Mouse (Mus musculus) heart, embryonic 14.5 days (tissue): ENCODE measurements around the gene Flad1. TPM values are rescaled to one million over a fixed set of nuclear protein-coding genes. Genes with fewer than 3 reads are reported as not detected.
A peak's percentile ranks its signal among the peaks of the same experiment; 100 is the strongest.
"Not testable (repeated sequence)": the region's sequence is repeated elsewhere in the genome, so short reads cannot be mapped to it uniquely, and the experiment has no call there.

ENCODE experiments used
- ATAC-seq: fragments of 200-750 bp; cut with Nextera tagmentation; 2 replicates; pipeline ENCODE4 v1.8.0; 2017; ENCODE audit warnings: low read depth, moderate TSS enrichment; ENCODE audit not compliant: insufficient number of reproducible peaks, insufficient read depth, low FRiP score
- H3K27ac ChIP-seq, 2 experiments: fragments of 200-500 bp in 1 of 2; fragments of 300-500 bp in 1 of 2; sonication (generic) in 1 of 2; replicated peaks in 1 of 2; 2 replicates each; pipeline ENCODE4 v1.5.1; 2012 to 2014; ENCODE audit warnings: low read depth in 2 of 2, low read length in 2 of 2, control low read depth in 1 of 2, mild to moderate bottlenecking in 1 of 2, mixed read lengths in 1 of 2; ENCODE audit not compliant: control insufficient read depth in 1 of 2, insufficient read depth in 1 of 2
- H3K27me3 ChIP-seq: fragments of 300-500 bp; sonication (generic); 2 replicates; pipeline ENCODE4 v1.6.1; 2014; ENCODE audit warnings: mild to moderate bottlenecking, low read length, control low read depth; ENCODE audit not compliant: control insufficient read depth, insufficient read depth
- H3K36me3 ChIP-seq: fragments of 300-500 bp; sonication (generic); 2 replicates; pipeline ENCODE4 v1.6.1; 2014; ENCODE audit warnings: mild to moderate bottlenecking, control low read depth, low read length, mixed read lengths; ENCODE audit not compliant: control insufficient read depth, insufficient read depth
- H3K4me1 ChIP-seq, 2 experiments: fragments of 200-500 bp in 1 of 2; fragments of 300-500 bp in 1 of 2; sonication (generic) in 1 of 2; 2 replicates each; pipeline ENCODE4 v1.6.1; 2012 to 2014; ENCODE audit warnings: low read length in 2 of 2, control low read depth in 1 of 2, mixed read lengths in 1 of 2; ENCODE audit not compliant: control insufficient read depth in 2 of 2, insufficient read depth in 2 of 2
- H3K4me2 ChIP-seq: fragments of 300-500 bp; sonication (generic); 2 replicates; pipeline ENCODE4 v1.6.1; 2014; ENCODE audit warnings: mild to moderate bottlenecking, low read length
- H3K4me3 ChIP-seq, 2 experiments: fragments of 200-500 bp in 1 of 2; fragments of 300-500 bp in 1 of 2; sonication (generic) in 1 of 2; 2 replicates each; pipeline ENCODE4 v1.5.1; 2012 to 2014; ENCODE audit warnings: low read length in 2 of 2, mild to moderate bottlenecking in 2 of 2, control low read depth in 1 of 2, low read depth in 1 of 2, moderate library complexity in 1 of 2; ENCODE audit not compliant: control insufficient read depth in 1 of 2, insufficient read depth in 1 of 2
- H3K9ac ChIP-seq: fragments of 300-500 bp; sonication (generic); 2 replicates; pipeline ENCODE4 v1.6.1; 2014; ENCODE audit warnings: mild to moderate bottlenecking, low read length
- H3K9me3 ChIP-seq: fragments of 300-500 bp; sonication (generic); 2 replicates; pipeline ENCODE4 v1.6.1; 2016; ENCODE audit warnings: low read length, control low read depth; ENCODE audit not compliant: control insufficient read depth
- WGBS: fragments of 180-500 bp; shearing (Covaris S2); extraction: QIAGEN DNeasy Blood & Tissue Kit; methylation state at CpG from one replicate; pipeline ENCODE4 v1.1.7; 2014; 5-methylcytosine and 5-hydroxymethylcytosine counted together
- polyA plus RNA-seq: library from polyadenylated mRNA; unstranded; fragments of >200 nt; fragmentation: Nextera tagmentation; extraction: Ambion mirVana; gene quantifications from 2 replicates; pipeline ENCODE4 v1.2.1, GENCODE M21; 2014

The Flad1 gene
- polyA plus RNA-seq, 1 experiment from 2014 or later: 35.2 TPM

GRCm38 (mm10) chr3:89434532-89434931 is 22.9 kb upstream of the Flad1 start:
- Histone ChIP-seq H3K36me3 (peaks cover 31% of the 10 kb centered on the region), H3K9ac (no peak overlapping the region), H3K4me2 (no peak overlapping the region), H3K4me1 (peaks cover 15 to 28% of the 10 kb centered on the region in 2 experiments), H3K27ac (no peak overlapping the region), H3K9me3 (no peaks in the 10 kb centered on the region), H3K27me3 (no peaks in the 10 kb centered on the region), H3K4me3 (no peak overlapping the region)
- WGBS: 73% methylated on average over 11 of the region's 11 CpGs
- ATAC-seq: no peak

- Histone ChIP-seq H3K4me2 (no peak overlapping the region), H3K4me1 (peaks cover 12 to 24% of the 10 kb centered on the region in 2 experiments), H3K36me3 (peaks cover 36% of the 10 kb centered on the region), H3K4me3 (no peak overlapping the region), H3K9me3 (no peaks in the 10 kb centered on the region), H3K9ac (no peak overlapping the region), H3K27me3 (no peaks in the 10 kb centered on the region), H3K27ac (no peak overlapping the region)
- WGBS: 95% methylated on average over 8 of the region's 8 CpGs
- no peak for ATAC-seq
Measured at GRCm38 (mm10) chr3:89432606-89433005, 20.9 kb upstream of the Flad1 start.

GRCm38 (mm10) chr3:89430171-89431159 is 18.8 kb upstream of the Flad1 start, which contains the start of gene Pygo2:
TSS of gene Pygo2 (plus strand) at chr3:89430214.
- 2% methylated on average over 64 of the region's 68 CpGs for WGBS
- peak within 1 kb of the TSS; percentile 75 to 84 for H3K27ac ChIP-seq
- H3K36me3 ChIP-seq: peaks cover 57% of the 10 kb centered on the region
- H3K9ac ChIP-seq: peak within 1 kb of the TSS; percentile 95
- no peaks in the 10 kb centered on the region for H3K27me3 ChIP-seq
- ATAC-seq: peak; percentile 97
- peak within 1 kb of the TSS; percentile 83 for H3K4me2 ChIP-seq
- H3K4me3 ChIP-seq: peak within 1 kb of the TSS; percentile 72 to 98
- peaks cover 7 to 13% of the 10 kb centered on the region in 2 experiments for H3K4me1 ChIP-seq
- H3K9me3 ChIP-seq: no peaks in the 10 kb centered on the region

GRCm38 (mm10) chr3:89429021-89429420 is 17.4 kb upstream of the Flad1 start:
- Histone ChIP-seq H3K36me3 (peaks cover 64% of the 10 kb centered on the region), H3K4me1 (peaks cover 7 to 13% of the 10 kb centered on the region in 2 experiments)
- ATAC-seq, H3K9me3 ChIP-seq, H3K27ac ChIP-seq, H3K27me3 ChIP-seq, H3K4me3 ChIP-seq, H3K4me2 ChIP-seq, H3K9ac ChIP-seq: not testable (repeated sequence)
- WGBS: 90% methylated on average over 6 of the region's 7 CpGs

GRCm38 (mm10) chr3:89425876-89426275 is 14.2 kb upstream of the Flad1 start:
- H3K4me2 ChIP-seq: no peak overlapping the region
- WGBS: 91% methylated on average over 4 of the region's 4 CpGs
- no peak overlapping the region for H3K9ac ChIP-seq
- H3K9me3 ChIP-seq: no peaks in the 10 kb centered on the region
- H3K27ac ChIP-seq: no peak overlapping the region
- no peak for ATAC-seq
- no peaks in the 10 kb centered on the region for H3K27me3 ChIP-seq
- peaks cover 10 to 20% of the 10 kb centered on the region in 2 experiments for H3K4me1 ChIP-seq
- H3K36me3 ChIP-seq: peaks cover 50% of the 10 kb centered on the region
- H3K4me3 ChIP-seq: no peak overlapping the region

- H3K27ac ChIP-seq: no peak overlapping the region
- no peak overlapping the region for H3K4me3 ChIP-seq
- H3K36me3 ChIP-seq: peaks cover 50% of the 10 kb centered on the region
- H3K27me3 ChIP-seq: no peaks in the 10 kb centered on the region
- no peaks in the 10 kb centered on the region for H3K9me3 ChIP-seq
- H3K4me2 ChIP-seq: no peak overlapping the region
- no peak overlapping the region for H3K9ac ChIP-seq
- H3K4me1 ChIP-seq: peaks cover 9 to 24% of the 10 kb centered on the region in 2 experiments
- ATAC-seq: no peak
- 84% methylated on average over 5 of the region's 5 CpGs for WGBS
Measured at GRCm38 (mm10) chr3:89425141-89425525, 13.5 kb upstream of the Flad1 start.

GRCm38 (mm10) chr3:89424416-89425140 is 12.9 kb upstream of the Flad1 start:
- peaks cover 50% of the 10 kb centered on the region for H3K36me3 ChIP-seq
- WGBS: 89% methylated on average over 5 of the region's 5 CpGs
- no peak overlapping the region for H3K4me2 ChIP-seq
- no peaks in the 10 kb centered on the region for H3K9me3 ChIP-seq
- no peaks in the 10 kb centered on the region for H3K27me3 ChIP-seq
- H3K9ac ChIP-seq: no peak overlapping the region
- no peak overlapping the region for H3K27ac ChIP-seq
- no peak overlapping the region for H3K4me3 ChIP-seq
- ATAC-seq: no peak
- H3K4me1 ChIP-seq: peaks cover 12 to 29% of the 10 kb centered on the region in 2 experiments
